Mouse (Mus musculus) kidney, embryonic 14.5 days (tissue): ENCODE data around the gene Dolk. TPM values are rescaled to one million over a fixed set of nuclear protein-coding genes. Genes with fewer than 3 reads are reported as not detected.

ENCODE experiments used
- ATAC-seq: fragments of 200-750 bp; cut with Nextera tagmentation; 2 replicates; pipeline ENCODE4 v1.8.0; 2017; ENCODE audit warnings: moderate number of reproducible peaks, mild to moderate bottlenecking, moderate TSS enrichment, moderate library complexity; ENCODE audit not compliant: low FRiP score, low TSS enrichment
- H3K27ac ChIP-seq: fragments of 300-500 bp; sonication (generic); 2 replicates; pipeline ENCODE4 v1.5.1; 2014; ENCODE audit warnings: low read depth, mild to moderate bottlenecking, low read length, moderate library complexity, mixed read lengths
- H3K27me3 ChIP-seq: fragments of 300-500 bp; sonication (generic); 2 replicates; pipeline ENCODE4 v1.6.1; 2014; ENCODE audit warnings: mild to moderate bottlenecking, low read length; ENCODE audit not compliant: control insufficient read depth, insufficient read depth
- H3K36me3 ChIP-seq: fragments of 300-500 bp; sonication (generic); 2 replicates; pipeline ENCODE4 v1.6.1; 2014; ENCODE audit warnings: low read length, mixed read lengths; ENCODE audit not compliant: control insufficient read depth, insufficient read depth
- H3K4me1 ChIP-seq: fragments of 300-500 bp; sonication (generic); 2 replicates; pipeline ENCODE4 v1.6.1; 2014; ENCODE audit warnings: low read length, mixed read lengths; ENCODE audit not compliant: control insufficient read depth, insufficient read depth
- H3K4me2 ChIP-seq: fragments of 300-500 bp; sonication (generic); replicated peaks from 2 replicates; pipeline ENCODE4 v1.6.1; 2014; ENCODE audit warnings: low read depth, mild to moderate bottlenecking, low read length
- H3K4me3 ChIP-seq: fragments of 300-500 bp; sonication (generic); 2 replicates; pipeline ENCODE4 v1.5.1; 2014; ENCODE audit warnings: mild to moderate bottlenecking, low read length
- H3K9ac ChIP-seq: fragments of 300-500 bp; sonication (generic); 2 replicates; pipeline ENCODE4 v1.6.1; 2014; ENCODE audit warnings: low read depth, mild to moderate bottlenecking, low read length, moderate library complexity
- H3K9me3 ChIP-seq: fragments of 300-500 bp; sonication (generic); 2 replicates; pipeline ENCODE4 v1.6.1; 2016; ENCODE audit warnings: low read length; ENCODE audit not compliant: control insufficient read depth
- WGBS: fragments of 180-500 bp; shearing (Covaris S2); extraction: QIAGEN DNeasy Blood & Tissue Kit; methylation state at CpG from one replicate; pipeline ENCODE4 v1.1.7; 2014; 5-methylcytosine and 5-hydroxymethylcytosine counted together
- polyA plus RNA-seq: library from polyadenylated mRNA; unstranded; fragments of >200 nt; fragmentation: Nextera tagmentation; extraction: Ambion mirVana; gene quantifications from 2 replicates; pipeline ENCODE4 v1.2.1, GENCODE M21; 2014

Dolk gene
- polyA plus RNA-seq, 1 experiment from 2014 or later: 34.4 TPM

DNA sequence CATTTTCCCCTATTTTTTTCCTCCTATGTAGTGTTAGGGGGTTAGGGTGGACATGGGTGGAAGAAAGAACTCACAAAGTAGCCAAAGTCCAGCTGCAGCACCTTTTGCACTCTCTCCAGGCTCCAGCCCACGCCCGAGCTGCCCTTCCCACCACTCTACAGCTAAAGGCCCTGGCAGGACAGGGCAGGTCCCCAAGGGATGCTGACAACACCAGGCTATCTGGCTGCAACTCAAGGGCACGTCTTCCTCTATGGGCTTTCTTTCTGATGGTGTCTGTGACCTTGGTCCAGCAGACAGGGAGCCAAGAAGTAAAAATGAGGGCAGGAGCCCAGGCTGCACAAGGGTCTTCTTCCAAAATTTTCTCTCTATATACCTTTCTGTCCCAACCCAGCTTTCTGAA, 4.5 kb downstream of the Dolk start:
- no peak overlapping the region for H3K4me2 ChIP-seq
- WGBS: 80% methylated on average over 3 of the region's 3 CpGs
- H3K4me3 ChIP-seq: no peak overlapping the region
- no peak overlapping the region for H3K27ac ChIP-seq
- ATAC-seq: no peak
- peaks cover 9% of the 10 kb centered on the region for H3K4me1 ChIP-seq
- H3K36me3 ChIP-seq: peaks cover 4% of the 10 kb centered on the region; the same call in 1 of the 2 replicates
- H3K9ac ChIP-seq: no peak overlapping the region
- no peaks in the 10 kb centered on the region for H3K27me3 ChIP-seq
- H3K9me3 ChIP-seq: no peaks in the 10 kb centered on the region

DNA sequence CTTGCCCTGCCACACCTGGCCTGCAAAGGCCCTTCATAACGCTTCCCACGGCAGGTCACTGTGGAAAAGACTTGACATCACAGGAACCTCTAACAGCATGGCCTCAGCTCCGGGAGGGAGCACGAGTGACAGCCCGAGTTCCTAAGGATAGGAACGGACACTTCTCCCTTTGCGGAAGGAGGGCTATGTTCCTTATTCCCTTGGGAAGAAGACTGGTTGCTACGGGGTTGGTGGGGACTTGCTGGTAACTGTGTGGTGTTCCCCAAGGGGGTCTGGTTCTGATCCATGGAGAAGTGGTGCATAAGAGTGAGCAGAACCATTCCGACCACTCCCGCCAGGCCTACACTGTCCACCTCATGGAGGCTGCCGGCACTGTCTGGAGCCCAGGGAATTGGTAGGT, 5.4 kb downstream of the Dolk start, which contains the start of gene Gm28038:
Gene Gm28038, plus strand, starts transcription at position 301 of the 400 bp plus-strand sequence.
- H3K9me3 ChIP-seq: no peaks in the 10 kb centered on the region
- H3K4me2 ChIP-seq: no peak within 1 kb of the TSS
- no peak within 1 kb of the TSS for H3K4me3 ChIP-seq
- H3K36me3 ChIP-seq: peaks cover 4% of the 10 kb centered on the region; the same call in 1 of the 2 replicates
- WGBS: 91% methylated on average over 11 of the region's 11 CpGs
- H3K9ac ChIP-seq: no peak within 1 kb of the TSS
- H3K27me3 ChIP-seq: no peaks in the 10 kb centered on the region
- ATAC-seq: no peak
- H3K27ac ChIP-seq: no peak within 1 kb of the TSS
- H3K4me1 ChIP-seq: peaks cover 9% of the 10 kb centered on the region

DNA sequence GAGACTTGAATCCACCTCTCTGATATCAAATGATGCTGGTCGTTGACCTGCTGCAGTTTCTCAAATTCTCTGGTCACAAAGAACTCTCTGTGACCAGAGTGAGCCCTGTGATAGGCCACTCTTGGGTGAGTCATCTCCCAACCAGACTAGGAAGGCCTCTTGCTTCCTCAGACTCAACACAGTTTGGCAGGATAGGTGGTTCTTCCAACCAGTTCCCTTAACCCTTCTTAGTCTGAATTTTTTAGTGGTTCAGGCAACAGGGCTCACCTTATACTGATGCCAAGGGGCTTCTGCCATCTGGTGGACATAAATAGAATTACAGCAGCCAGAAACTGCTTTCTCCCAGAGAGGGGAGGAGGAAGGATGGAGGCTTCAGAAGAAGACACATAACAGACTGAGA, 16.0 kb downstream of the Dolk start:
- ATAC-seq: peak; percentile 71
- Histone ChIP-seq H3K36me3 (peaks cover 4% of the 10 kb centered on the region; the same call in 1 of the 2 replicates), H3K9me3 (no peaks in the 10 kb centered on the region), H3K27ac (no peak overlapping the region), H3K4me2 (no peak overlapping the region), H3K4me1 (peaks cover 14% of the 10 kb centered on the region), H3K4me3 (no peak overlapping the region), H3K9ac (no peak overlapping the region), H3K27me3 (no peaks in the 10 kb centered on the region)
- WGBS: 26% methylated on average over 1 of the region's 1 CpGs

- Histone ChIP-seq H3K27ac (no peak overlapping the region), H3K9me3 (no peaks in the 10 kb centered on the region), H3K4me1 (peaks cover 19% of the 10 kb centered on the region), H3K27me3 (no peaks in the 10 kb centered on the region), H3K9ac (no peak overlapping the region), H3K4me3 (no peak overlapping the region), H3K36me3 (peaks cover 10% of the 10 kb centered on the region), H3K4me2 (no peak overlapping the region)
- whole genome bisulfite sequencing: 88% methylated on average over 17 of the region's 17 CpGs
- no peak for ATAC-seq
Observed at GRCm38 (mm10) chr2:30269241-30269990, 16.7 kb downstream of the Dolk start.

GRCm38 (mm10) chr2:30268371-30268770, 17.8 kb downstream of the Dolk start:
- no peak overlapping the region for H3K4me3 ChIP-seq
- 46% methylated on average over 4 of the region's 4 CpGs for WGBS
- peaks cover 23% of the 10 kb centered on the region for H3K4me1 ChIP-seq
- no peak overlapping the region for H3K4me2 ChIP-seq
- no peak overlapping the region for H3K27ac ChIP-seq
- no peak overlapping the region for H3K9ac ChIP-seq
- no peaks in the 10 kb centered on the region for H3K27me3 ChIP-seq
- H3K36me3 ChIP-seq: peaks cover 20% of the 10 kb centered on the region
- H3K9me3 ChIP-seq: no peaks in the 10 kb centered on the region
- ATAC-seq: no peak

DNA sequence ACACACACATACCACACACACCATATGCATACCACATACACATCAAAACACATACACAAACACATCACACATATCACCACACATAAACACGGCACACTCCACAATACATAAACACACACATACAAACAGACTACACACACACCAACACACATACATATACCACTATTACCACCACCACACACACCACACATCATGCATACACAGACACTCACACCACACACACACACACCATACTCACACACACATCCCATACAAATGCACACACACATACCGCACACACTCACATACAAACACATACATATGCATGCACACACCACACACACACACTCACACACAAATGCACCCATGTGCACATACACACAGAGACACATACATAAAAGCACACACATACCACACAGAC, 18.7 kb downstream of the Dolk start:
- Histone ChIP-seq H3K36me3 (peaks cover 27% of the 10 kb centered on the region), H3K9me3 (no peaks in the 10 kb centered on the region), H3K9ac (no peak overlapping the region; the same call in 1 of the 2 replicates), H3K4me3 (no peak overlapping the region), H3K4me2 (no peak overlapping the region), H3K27me3 (no peaks in the 10 kb centered on the region), H3K27ac (no peak overlapping the region), H3K4me1 (peaks cover 23% of the 10 kb centered on the region)
- no peak for ATAC-seq
- 92% methylated on average over 2 of the region's 2 CpGs for WGBS

GRCm38 (mm10) chr2:30266392-30266941, 19.7 kb downstream of the Dolk start:
- peak; percentile 74 for ATAC-seq
- Histone ChIP-seq H3K4me3 (no peak overlapping the region), H3K9me3 (no peaks in the 10 kb centered on the region), H3K4me2 (peak overlapping the region; percentile 19), H3K9ac (peak overlapping the region; percentile 25), H3K27ac (peak overlapping the region; percentile 90), H3K4me1 (peaks cover 23% of the 10 kb centered on the region), H3K36me3 (peaks cover 37% of the 10 kb centered on the region), H3K27me3 (no peaks in the 10 kb centered on the region)
- 20% methylated on average over 4 of the region's 4 CpGs for WGBS

- H3K36me3 ChIP-seq: peaks cover 39% of the 10 kb centered on the region
- H3K27me3 ChIP-seq: no peaks in the 10 kb centered on the region
- peak within 1 kb of the TSS; percentile 90 for H3K27ac ChIP-seq
- H3K4me2 ChIP-seq: peak within 1 kb of the TSS; percentile 19
- peaks cover 23% of the 10 kb centered on the region for H3K4me1 ChIP-seq
- H3K9ac ChIP-seq: peak within 1 kb of the TSS; percentile 28
- H3K4me3 ChIP-seq: no peak within 1 kb of the TSS
- no peaks in the 10 kb centered on the region for H3K9me3 ChIP-seq
- no peak for ATAC-seq
- 54% methylated on average over 5 of the region's 5 CpGs for WGBS
Observed at GRCm38 (mm10) chr2:30265767-30266253, 20.3 kb downstream of the Dolk start, which contains the start of gene Phyhd1. Gene Phyhd1 (plus strand): TSS chr2:30266203.
